ENCODE assay signal across 9 mouse cellular contexts in the genomic region with DNA sequence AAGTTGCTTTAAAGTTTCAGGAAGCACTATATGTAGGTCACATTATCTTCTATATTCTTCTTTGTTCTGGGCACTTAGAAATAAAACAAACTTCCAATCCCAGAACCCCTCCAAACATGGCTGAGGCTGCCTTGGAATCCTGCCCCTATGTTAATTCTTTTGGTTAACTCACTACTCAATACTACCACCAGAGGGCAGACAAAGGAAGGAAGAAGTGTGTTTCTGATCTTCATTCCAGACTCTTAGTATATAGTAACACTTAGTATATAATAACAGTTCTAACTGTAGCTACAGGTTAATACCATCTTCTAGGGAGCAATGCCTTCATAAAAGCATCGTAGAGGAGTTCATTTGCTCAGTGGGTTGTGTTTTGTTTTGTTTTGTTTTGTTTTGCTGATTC. TPM values are rescaled to one million over a fixed set of nuclear protein-coding genes. Genes with fewer than 3 reads are reported as not detected.
DNase-seq lines count a peak whose midpoint lies in the region; ATAC-seq and TF ChIP-seq lines count a peak whose summit lies in the region.
"Had no signal": no experiment of that assay in that cellular context is flagged by ENCODE, and none has a peak within 500 bp of the region (broad histone marks: within the 10 kb centered on the region; RNA-seq: fewer than 3 reads in every experiment).

No protein-coding gene starts in this region.

- no peak overlapping the region for H3K27ac ChIP-seq in gastrocnemius, adult 2 months
- H3K27ac ChIP-seq in intestine, postnatal 0 days (ENCODE audit: low read depth, low read length): no peak overlapping the region
- H3K27ac ChIP-seq: neural tube, embryonic 12.5 days had no signal

- intact Hi-C loops in gastrocnemius, adult 2 months (cut with DNase I): no loop called here
- intact Hi-C loops in gastrocnemius, postnatal 14 days (cut with DNase I; ENCODE audit: low total_unique reads): loop anchor here (5.0 kb wide), 1 partner anchor 332 kb away; no protein-coding TSS in a partner anchor

- 43% methylated on average over 1 of the region's 1 CpGs for WGBS in lung, adult 2 months
- 56% methylated on average over 1 of the region's 1 CpGs for WGBS in intestine, postnatal 0 days

- H3K27me3 ChIP-seq in intestine, postnatal 0 days (replicated peaks; ENCODE audit: control insufficient read depth, insufficient read depth, low read length): no peaks in the 10 kb centered on the region
- H3K27me3 ChIP-seq: neural tube, embryonic 12.5 days had no signal

- no peak for DNase-seq in gastrocnemius, adult 2 months
- no peak for DNase-seq in gastrocnemius, postnatal 14 days
- DNase-seq in lung, adult 2 months: no peak
- no peak for DNase-seq in lung, postnatal 4 days
- peak; percentile 69 for DNase-seq in R1 (ENCODE audit: low read depth, low spot score)
- no peak for DNase-seq in right cerebral cortex, adult 18-20 months
- no peak for DNase-seq in urinary bladder, adult 18-20 months (ENCODE audit: low spot score in 2 of 2)

- TF ChIP-seq POLR2A in lung, adult 2 months (IDR thresholded peaks at IDR 0.05; ENCODE audit: borderline replicate concordance, extremely low read depth, low read depth, low read length): no peak

- no peaks in the 10 kb centered on the region for H3K9me3 ChIP-seq in intestine, postnatal 0 days (ENCODE audit: control insufficient read depth)
- H3K9me3 ChIP-seq: neural tube, embryonic 12.5 days had no signal

- ATAC-seq in intestine, postnatal 0 days: no peak

- peaks cover 13% of the 10 kb centered on the region; the same call in 1 of the 2 replicates for H3K36me3 ChIP-seq in intestine, postnatal 0 days (ENCODE audit: control insufficient read depth, insufficient read depth)
- H3K36me3 ChIP-seq: neural tube, embryonic 12.5 days had no signal

- no peaks in the 10 kb centered on the region; the same call in 1 of the 2 replicates for H3K4me1 ChIP-seq in lung, adult 2 months (ENCODE audit: control insufficient read depth, insufficient read depth, low read length)
- no peaks in the 10 kb centered on the region for H3K4me1 ChIP-seq in intestine, postnatal 0 days (replicated peaks; ENCODE audit: control insufficient read depth, insufficient read depth, low read length)
- H3K4me1 ChIP-seq: neural tube, embryonic 12.5 days had no signal

- no peak overlapping the region for H3K4me3 ChIP-seq in gastrocnemius, adult 2 months
- H3K4me3 ChIP-seq in lung, adult 2 months (replicated peaks; ENCODE audit: extremely low read depth, low read depth, low read length): no peak overlapping the region
- H3K4me3 ChIP-seq in intestine, postnatal 0 days (ENCODE audit: low read depth, low read length): no peak overlapping the region
- H3K4me3 ChIP-seq: neural tube, embryonic 12.5 days had no signal

- peak; percentile 73 for TF ChIP-seq CTCF in gastrocnemius, adult 2 months (IDR thresholded peaks at IDR 0.05)
- TF ChIP-seq CTCF in lung, adult 2 months (IDR thresholded peaks at IDR 0.05; ENCODE audit: insufficient read depth, low read length): 0 out of 2 replicates have a peak, but pooled peaks have one; percentile 22
- TF ChIP-seq CTCF in intestine, postnatal 0 days (IDR thresholded peaks at IDR 0.05; ENCODE audit: low read depth): peak; percentile 82

- no peak overlapping the region for H3K9ac ChIP-seq in intestine, postnatal 0 days (ENCODE audit: low read depth, low read length)
- H3K9ac ChIP-seq: neural tube, embryonic 12.5 days had no signal

- no peak overlapping the region for H3K4me2 ChIP-seq in intestine, postnatal 0 days (replicated peaks; ENCODE audit: low read depth)
- H3K4me2 ChIP-seq: neural tube, embryonic 12.5 days had no signal

RNA-seq across cellular contexts. Expression of a gene that starts 32.6 kb away (rescaled TPM):
- 1 to 10 TPM; 1.7 to 3.2 TPM for total RNA-seq in gastrocnemius, adult 2 months (2021)
- total RNA-seq in gastrocnemius, postnatal 14 days (2021): 1 to 10 TPM; 3.5 to 3.6 TPM
- 27.6 and 46.6 TPM in 2 replicates for polyA plus RNA-seq in lung, adult 2 months (2012; rRNA removed)
- 120 and 150 TPM in 2 replicates for polyA plus RNA-seq in intestine, postnatal 0 days (2015; fragmentation: Nextera tagmentation; extraction: Ambion mirVana)

Comparison
In these comparisons a context has a peak if more than half of its experiments do, and no peak if none do; other contexts are left out.
1. CTCF ChIP-seq: peak in every context shown above with its lines; median percentile 82 in intestine, postnatal 0 days; 73 in gastrocnemius, adult 2 months; 22 in lung, adult 2 months.